Mouse (Mus musculus): Measurements from ENCODE around the gene Tmbim4.

DNA sequence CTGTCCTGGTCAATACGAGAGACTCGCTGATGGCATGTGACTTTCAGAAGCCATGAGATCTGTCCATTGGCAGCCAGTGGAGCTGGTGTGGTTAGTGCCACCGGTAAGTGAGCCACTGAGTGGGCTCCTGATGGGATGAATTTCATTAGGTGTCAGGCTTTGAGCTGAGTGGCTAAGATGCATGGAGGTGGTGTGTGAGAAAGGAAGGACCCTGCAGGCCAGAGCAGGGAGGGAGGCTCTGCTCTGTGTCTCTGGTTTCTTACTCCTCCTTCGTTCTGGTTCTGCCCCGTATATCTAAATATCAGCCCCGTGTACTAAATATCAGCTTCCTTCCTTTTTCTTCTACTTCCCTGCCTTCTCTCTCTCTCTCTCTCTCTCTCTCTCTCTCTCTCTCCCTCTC lies 69.9 kb downstream of the Tmbim4 start:
- no peak for TF ChIP-seq POLR2A (IDR thresholded peaks at IDR 0.05; ENCODE audit: insufficient read depth, low read depth, low read length)
- TF ChIP-seq CTCF (IDR thresholded peaks at IDR 0.05), result no peak
- TF ChIP-seq EP300 (IDR thresholded peaks at IDR 0.05; ENCODE audit: insufficient read depth, low read depth, low read length), result no peak
